Mouse (Mus musculus): ENCODE measurements around the gene Opalin.

DNA sequence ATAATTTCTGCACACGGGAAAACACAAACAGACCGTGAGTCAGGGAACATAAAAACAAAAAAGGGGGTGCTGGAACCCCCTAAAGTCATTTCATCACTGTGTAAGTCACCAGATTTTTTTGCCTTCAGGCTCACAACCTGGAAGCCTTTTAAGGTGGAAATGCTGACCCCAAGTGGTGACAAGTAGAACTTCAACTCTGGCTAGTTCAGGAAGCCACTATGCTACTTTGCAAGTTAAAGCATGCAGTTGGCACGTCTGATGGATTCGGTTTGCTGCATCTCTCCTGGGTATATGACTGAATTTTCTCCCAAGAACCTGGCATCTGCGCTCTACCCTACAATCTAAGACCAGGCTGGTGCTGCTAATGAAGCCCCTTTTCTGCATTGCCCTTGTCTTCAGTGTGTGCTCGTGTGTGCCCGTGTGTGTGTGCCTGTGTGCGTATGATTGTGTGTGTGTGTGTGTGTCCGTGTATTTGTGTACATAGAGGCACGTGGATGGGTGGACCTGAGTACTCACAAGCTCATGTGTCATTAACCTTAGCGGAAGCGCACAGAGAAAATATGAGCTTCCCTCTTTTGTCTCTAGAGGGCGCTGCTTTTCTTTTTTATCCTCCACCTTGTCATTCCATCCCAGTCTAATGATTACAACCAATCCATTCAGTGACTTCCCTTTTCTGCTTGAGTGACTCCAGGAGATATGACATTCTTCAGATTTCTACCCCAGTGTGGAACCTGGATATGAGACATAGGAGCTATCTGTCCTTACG lies 60.8 kb downstream of the Opalin start:
- TF ChIP-seq CTCF (IDR thresholded peaks at IDR 0.05; ENCODE audit: control insufficient read depth, insufficient read depth, insufficient read length) = peak; percentile 45
- no peak for TF ChIP-seq USF1 (IDR thresholded peaks at IDR 0.05; ENCODE audit: low read depth)
